Mouse (Mus musculus): Measurements from ENCODE around the gene Gm10722.
"Not testable (repeated sequence)": the region's sequence is repeated elsewhere in the genome, so short reads cannot be mapped to it uniquely, and the experiment has no call there.

Gene Gm10722

DNA sequence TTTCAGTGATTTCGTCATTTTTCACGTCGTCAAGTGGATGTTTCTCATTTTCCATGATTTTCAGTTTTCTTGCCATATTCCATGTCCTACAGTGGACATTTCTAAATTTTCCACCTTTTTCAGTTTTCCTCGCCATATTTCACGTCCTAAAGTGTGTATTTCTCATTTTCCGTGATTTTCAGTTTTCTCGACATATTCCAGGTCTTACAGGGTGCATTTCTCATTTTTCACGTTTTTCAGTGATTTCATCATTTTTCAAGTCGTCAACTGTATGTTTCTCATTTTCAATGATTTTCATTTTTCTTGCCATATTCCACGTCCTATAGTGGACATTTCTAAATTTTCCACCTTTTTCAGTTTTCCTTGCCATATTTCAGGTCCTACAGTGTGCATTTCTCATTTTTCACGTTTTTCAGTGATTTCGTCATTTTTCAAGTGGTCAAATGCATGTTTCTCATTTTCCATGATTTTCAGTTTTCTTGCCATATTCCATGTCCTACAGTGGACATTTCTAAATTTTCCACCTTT lies at the start of gene Gm10722:
TSS of gene Gm10722 (plus strand) at position 478 of the 528 bp plus-strand sequence.
- DNase-seq (ENCODE audit: low read depth, low spot score): peak; percentile 22

DNA sequence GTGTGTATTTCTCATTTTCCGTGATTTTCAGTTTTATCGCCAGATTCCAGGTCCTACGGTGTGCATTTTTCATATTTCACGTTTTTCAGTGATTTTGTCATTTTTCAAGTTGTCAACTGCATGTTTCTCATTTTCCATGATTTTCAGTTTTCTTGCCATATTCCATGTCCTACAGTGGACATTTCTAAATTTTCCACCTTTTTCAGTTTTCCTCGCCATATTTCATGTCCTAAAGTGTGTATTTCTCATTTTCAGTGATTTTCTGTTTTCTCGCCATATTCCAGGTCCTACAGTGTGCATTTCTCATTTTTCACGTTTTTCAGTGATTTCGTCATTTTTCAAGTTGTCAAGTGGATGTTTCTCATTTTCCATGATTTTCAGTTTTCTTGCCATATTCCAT lies 284 bp downstream of the Gm10722 start:
- not testable (repeated sequence) for DNase-seq (ENCODE audit: low read depth, low spot score)

DNA sequence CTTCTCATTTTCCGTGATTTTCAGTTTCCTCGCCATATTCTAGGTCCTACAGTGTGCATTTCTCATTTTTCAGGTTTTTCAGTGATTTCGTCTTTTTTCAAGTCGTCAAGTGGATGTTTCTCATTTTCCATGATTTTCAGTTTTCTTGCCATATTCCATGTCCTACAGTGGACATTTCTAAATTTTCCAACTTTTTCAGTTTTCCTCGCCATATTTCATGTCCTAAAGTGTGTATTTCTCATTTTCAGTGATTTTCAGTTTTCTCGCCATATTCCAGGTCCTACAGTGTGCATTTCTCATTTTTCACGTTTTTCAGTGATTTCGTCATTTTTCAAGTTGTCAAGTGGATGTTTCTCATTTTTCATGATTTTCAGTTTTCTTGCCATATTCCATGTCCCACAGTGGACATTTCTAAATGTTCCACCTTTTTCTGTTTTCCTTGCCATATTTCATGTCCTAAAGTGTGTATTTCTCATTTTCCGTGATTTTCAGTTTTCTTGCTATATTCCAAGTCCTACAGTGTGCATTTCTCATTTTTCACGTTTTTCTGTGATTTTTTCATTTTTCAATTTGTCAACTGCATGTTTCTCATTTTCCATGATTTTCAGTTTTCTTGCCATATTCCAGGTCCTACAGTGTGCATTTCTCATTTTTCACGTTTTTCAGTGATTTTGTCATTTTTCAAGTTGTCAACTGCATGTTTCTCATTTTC lies 1.4 kb downstream of the Gm10722 start:
- not testable (repeated sequence) for DNase-seq (ENCODE audit: low read depth, low spot score)

DNA sequence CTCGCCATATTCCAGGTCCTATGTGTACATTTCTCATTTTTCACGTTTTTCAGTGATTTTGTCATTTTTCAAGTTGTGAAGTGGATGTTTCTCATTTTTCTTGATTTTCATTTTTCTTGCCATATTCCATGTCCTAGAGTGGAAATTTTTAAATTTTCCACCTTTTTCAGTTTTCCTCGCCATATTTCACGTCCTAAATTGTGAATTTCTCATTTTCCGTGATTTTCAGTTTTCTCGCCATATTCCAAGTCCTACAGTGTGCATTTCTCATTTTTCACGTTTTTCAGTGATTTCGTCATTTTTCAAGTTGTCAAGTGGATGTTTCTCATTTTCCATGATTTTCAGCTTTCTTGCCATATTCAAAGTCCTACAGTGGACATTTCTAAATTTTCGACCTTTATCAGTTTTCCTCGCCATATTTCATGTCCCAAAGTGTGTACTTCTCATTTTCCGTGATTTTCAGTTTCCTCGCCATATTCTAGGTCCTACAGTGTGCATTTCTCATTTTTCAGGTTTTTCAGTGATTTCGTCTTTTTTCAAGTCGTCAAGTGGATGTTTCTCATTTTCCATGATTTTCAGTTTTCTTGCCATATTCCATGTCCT lies 2.2 kb downstream of the Gm10722 start, which contains the start of gene Gm11168:
TSS of gene Gm11168 (plus strand) at position 553 of the 603 bp plus-strand sequence.
- not testable (repeated sequence) for DNase-seq (ENCODE audit: low read depth, low spot score)

DNA sequence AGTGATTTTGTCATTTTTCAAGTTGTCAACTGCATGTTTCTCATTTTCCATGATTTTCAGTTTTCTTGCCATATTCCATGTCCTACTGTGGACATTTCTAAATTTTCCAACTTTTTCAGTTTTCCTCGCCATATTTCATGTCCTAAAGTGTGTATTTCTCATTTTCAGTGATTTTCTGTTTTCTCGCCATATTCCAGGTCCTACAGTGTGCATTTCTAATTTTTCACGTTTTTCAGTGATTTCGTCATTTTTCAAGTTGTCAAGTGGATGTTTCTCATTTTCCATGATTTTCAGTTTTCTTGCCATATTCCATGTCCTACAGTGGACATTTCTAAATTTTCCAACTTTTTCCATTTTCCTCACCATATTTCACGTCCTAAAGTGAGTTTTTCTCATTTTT lies 5.5 kb downstream of the Gm10722 start:
- not testable (repeated sequence) for DNase-seq (ENCODE audit: low read depth, low spot score)

DNA sequence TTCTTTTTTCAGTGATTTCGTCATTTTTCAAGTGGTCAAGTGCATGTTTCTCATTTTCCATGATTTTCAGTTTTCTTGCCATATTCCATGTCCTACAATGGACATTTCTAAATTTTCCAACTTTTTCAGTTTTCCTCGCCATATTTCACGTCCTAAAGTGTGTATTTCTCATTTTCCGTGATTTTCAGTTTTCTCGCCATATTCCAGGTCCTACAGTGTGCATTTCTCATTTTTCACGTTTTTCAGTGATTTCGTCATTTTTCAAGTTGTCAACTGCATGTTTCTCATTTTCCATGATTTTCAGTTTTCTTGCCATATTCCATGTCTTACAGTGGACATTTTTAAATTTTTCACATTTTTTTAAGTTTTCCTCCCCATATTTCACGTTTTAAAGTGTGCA lies 5.9 kb downstream of the Gm10722 start:
- DNase-seq (ENCODE audit: low read depth, low spot score): not testable (repeated sequence)

DNA sequence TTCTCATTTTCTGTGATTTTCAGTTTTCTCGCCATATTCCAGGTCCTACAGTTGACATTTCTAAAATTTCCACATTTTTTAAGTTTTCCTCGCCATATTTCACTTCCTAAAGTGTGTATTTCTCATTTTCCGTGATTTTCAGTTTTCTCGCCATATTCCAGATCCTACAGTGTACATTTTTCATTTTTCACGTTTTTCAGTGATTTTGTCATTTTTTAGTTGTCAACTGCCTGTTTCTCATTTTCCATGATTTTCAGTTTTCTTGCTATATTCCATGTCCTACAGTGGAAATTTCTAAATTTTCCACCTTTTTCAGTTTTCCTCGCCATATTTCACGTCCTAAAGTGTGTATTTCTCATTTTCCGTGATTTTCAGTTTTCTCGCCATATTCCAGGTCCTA lies 6.5 kb downstream of the Gm10722 start:
- peak; percentile 8 for DNase-seq (ENCODE audit: low read depth, low spot score)

DNA sequence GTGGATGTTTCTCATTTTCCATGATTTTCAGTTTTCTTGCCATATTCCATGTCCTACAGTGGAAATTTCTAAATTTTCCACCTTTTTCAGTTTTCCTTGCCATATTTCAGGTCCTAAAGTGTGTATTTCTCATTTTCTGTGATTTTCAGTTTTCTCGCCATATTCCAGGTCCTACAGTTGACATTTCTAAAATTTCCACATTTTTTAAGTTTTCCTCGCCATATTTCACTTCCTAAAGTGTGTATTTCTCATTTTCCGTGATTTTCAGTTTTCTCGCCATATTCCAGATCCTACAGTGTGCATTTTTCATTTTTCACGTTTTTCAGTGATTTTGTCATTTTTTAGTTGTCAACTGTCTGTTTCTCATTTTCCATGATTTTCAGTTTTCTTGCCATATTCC lies 8.6 kb downstream of the Gm10722 start:
- DNase-seq (ENCODE audit: low read depth, low spot score): not testable (repeated sequence)

DNA sequence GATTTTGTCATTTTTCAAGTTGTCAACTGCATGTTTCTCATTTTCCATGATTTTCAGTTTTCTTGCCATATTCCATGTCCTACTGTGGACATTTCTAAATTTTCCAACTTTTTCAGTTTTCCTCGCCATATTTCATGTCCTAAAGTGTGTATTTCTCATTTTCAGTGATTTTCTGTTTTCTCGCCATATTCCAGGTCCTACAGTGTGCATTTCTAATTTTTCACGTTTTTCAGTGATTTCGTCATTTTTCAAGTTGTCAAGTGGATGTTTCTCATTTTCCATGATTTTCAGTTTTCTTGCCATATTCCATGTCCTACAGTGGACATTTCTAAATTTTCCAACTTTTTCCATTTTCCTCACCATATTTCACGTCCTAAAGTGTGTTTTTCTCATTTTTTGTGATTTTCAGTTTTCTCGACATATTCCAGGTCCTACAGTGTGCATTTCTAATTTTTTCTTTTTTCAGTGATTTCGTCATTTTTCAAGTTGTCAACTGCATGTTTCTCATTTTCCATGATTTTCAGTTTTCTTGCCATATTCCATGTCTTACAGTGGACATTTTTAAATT lies 11.4 kb downstream of the Gm10722 start:
- not testable (repeated sequence) for DNase-seq (ENCODE audit: low read depth, low spot score)

DNA sequence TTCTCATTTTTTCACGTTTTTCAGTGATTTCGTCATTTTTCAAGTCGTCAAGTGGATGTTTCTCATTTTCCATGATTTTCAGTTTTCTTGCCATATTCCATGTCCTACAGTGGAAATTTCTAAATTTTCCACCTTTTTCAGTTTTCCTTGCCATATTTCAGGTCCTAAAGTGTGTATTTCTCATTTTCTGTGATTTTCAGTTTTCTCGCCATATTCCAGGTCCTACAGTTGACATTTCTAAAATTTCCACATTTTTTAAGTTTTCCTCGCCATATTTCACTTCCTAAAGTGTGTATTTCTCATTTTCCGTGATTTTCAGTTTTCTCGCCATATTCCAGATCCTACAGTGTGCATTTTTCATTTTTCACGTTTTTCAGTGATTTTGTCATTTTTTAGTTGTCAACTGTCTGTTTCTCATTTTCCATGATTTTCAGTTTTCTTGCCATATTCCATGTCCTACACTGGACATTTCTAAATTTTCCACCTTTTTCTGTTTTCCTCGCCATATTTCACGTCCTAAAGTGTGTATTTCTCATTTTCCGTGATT lies 12.1 kb downstream of the Gm10722 start, which contains the start of gene Gm10721:
TSS of gene Gm10721 (plus strand) at position 408 of the 547 bp plus-strand sequence.
- DNase-seq (ENCODE audit: low read depth, low spot score): not testable (repeated sequence)

DNA sequence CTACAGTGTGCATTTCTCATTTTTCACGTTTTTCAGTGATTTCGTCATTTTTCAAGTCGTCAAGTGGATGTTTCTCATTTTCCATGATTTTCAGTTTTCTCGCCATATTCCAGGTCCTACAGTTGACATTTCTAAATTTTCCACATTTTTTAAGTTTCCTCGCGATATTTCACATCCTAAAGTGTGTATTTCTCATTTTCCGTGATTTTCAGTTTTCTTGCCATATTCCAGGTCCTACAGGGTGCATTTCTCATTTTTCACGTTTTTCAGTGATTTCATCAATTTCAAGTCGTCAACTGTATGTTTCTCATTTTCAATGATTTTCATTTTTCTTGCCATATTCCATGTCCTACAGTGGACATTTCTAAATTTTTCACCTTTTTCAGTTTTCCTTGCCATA lies 14.6 kb downstream of the Gm10722 start, which contains the start of gene Gm10720:
TSS of gene Gm10720 (plus strand) at position 301 of the 400 bp plus-strand sequence.
- not testable (repeated sequence) for DNase-seq (ENCODE audit: low read depth, low spot score)

DNA sequence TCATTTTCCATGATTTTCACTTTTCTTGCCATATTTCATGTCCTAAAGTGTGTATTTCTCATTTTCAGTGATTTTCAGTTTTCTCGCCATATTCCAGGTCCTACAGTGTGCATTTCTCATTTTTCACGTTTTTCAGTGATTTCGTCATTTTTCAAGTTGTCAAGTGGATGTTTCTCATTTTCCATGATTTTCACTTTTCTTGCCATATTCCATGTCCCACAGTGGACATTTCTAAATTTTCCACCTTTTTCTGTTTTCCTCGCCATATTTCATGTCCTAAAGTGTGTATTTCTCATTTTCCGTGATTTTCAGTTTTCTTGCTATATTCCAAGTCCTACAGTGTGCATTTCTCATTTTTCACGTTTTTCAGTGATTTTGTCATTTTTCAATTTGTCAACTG lies 15.2 kb downstream of the Gm10722 start:
- DNase-seq (ENCODE audit: low read depth, low spot score): not testable (repeated sequence)

DNA sequence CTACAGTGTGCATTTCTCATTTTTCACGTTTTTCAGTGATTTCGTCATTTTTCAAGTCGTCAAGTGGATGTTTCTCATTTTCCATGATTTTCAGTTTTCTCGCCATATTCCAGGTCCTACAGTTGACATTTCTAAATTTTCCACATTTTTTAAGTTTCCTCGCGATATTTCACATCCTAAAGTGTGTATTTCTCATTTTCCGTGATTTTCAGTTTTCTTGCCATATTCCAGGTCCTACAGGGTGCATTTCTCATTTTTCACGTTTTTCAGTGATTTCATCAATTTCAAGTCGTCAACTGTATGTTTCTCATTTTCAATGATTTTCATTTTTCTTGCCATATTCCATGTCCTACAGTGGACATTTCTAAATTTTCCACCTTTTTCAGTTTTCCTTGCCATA lies 16.4 kb downstream of the Gm10722 start, which contains the start of gene Gm10719:
TSS of gene Gm10719 (plus strand) at position 301 of the 400 bp plus-strand sequence.
- DNase-seq (ENCODE audit: low read depth, low spot score): not testable (repeated sequence)

DNA sequence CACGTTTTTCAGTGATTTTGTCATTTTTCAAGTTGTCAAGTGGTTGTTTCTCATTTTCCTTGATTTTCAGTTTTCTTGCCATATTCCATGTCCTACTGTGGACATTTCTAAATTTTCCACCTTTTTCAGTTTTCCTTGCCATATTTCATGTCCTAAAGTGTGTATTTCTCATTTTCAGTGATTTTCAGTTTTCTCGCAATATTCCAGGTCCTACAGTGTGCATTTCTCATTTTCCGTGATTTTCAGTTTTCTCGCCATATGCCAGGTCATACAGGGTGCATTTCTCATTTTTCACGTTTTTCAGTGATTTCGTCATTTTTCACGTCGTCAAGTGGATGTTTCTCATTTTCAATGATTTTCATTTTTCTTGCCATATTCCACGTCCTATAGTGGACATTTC lies 18.2 kb downstream of the Gm10722 start:
- not testable (repeated sequence) for DNase-seq (ENCODE audit: low read depth, low spot score)

DNA sequence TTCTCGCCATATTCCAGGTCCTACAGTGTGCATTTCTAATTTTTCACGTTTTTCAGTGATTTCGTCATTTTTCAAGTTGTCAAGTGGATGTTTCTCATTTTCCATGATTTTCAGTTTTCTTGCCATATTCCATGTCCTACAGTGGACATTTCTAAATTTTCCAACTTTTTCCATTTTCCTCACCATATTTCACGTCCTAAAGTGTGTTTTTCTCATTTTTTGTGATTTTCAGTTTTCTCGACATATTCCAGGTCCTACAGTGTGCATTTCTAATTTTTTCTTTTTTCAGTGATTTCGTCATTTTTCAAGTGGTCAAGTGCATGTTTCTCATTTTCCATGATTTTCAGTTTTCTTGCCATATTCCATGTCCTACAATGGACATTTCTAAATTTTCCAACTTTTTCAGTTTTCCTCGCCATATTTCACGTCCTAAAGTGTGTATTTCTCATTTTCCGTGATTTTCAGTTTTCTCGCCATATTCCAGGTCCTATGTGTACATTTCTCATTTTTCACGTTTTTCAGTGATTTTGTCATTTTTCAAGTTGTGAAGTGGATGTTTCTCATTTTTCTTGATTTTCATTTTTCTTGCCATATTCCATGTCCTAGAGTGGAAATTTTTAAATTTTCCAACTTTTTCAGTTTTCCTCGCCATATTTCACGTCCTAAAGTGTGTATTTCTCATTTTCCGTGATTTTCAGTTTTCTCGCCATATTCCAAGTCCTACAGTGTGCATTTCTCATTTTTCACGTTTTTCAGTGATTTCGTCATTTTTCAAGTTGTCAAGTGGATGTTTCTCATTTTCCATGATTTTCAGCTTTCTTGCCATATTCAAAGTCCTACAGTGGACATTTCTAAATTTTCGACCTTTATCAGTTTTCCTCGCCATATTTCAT lies 19.4 kb downstream of the Gm10722 start:
- not testable (repeated sequence) for DNase-seq (ENCODE audit: low read depth, low spot score)

DNA sequence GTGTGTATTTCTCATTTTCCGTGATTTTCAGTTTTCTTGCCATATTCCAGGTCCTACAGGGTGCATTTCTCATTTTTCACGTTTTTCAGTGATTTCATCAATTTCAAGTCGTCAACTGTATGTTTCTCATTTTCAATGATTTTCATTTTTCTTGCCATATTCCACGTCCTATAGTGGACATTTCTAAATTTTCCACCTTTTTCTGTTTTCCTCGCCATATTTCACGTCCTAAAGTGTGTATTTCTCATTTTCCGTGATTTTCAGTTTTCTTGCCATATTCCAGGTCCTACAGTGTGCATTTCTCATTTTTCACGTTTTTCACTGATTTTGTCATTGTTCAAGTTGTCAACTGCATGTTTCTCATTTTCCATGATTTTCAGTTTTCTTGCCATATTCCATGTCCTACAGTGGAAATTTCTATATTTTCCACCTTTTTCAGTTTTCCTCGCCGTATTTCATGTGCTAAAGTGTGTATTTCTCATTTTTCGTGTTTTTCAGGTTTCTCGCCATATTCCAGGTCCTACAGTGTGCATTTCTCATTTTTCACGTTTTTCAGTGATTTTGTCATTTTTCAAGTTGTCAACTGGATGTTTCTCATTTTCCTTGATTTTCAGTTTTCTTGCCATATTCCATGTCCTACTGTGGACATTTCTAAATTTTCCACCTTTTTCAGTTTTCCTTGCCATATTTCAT lies 21.7 kb downstream of the Gm10722 start:
- DNase-seq (ENCODE audit: low read depth, low spot score): peak; percentile 2

DNA sequence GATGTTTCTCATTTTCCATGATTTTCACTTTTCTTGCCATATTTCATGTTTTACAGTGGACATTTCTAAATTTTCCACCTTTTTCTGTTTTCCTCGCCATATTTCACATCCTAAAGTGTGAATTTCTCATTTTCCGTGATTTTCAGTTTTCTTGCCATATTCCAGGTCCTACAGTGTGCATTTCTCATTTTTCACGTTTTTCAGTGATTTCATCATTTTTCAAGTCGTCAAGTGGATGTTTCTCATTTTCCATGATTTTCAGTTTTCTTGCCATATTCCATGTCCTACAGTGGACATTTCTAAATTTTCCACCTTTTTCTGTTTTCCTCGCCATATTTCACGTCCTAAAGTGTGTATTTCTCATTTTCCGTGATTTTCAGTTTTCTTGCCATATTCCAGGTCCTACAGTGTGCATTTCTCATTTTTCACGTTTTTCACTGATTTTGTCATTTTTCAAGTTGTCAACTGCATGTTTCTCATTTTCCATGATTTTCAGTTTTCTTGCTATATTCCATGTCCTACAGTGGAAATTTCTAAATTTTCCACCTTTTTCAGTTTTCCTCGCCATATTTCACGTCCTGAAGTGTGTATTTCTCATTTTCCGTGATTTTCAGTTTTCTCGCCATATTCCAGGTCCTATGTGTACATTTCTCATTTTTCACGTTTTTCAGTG lies 22.7 kb downstream of the Gm10722 start, which contains the start of gene Gm10718:
TSS of gene Gm10718 (plus strand) at position 236 of the 673 bp plus-strand sequence.
- DNase-seq (ENCODE audit: low read depth, low spot score): not testable (repeated sequence)

DNA sequence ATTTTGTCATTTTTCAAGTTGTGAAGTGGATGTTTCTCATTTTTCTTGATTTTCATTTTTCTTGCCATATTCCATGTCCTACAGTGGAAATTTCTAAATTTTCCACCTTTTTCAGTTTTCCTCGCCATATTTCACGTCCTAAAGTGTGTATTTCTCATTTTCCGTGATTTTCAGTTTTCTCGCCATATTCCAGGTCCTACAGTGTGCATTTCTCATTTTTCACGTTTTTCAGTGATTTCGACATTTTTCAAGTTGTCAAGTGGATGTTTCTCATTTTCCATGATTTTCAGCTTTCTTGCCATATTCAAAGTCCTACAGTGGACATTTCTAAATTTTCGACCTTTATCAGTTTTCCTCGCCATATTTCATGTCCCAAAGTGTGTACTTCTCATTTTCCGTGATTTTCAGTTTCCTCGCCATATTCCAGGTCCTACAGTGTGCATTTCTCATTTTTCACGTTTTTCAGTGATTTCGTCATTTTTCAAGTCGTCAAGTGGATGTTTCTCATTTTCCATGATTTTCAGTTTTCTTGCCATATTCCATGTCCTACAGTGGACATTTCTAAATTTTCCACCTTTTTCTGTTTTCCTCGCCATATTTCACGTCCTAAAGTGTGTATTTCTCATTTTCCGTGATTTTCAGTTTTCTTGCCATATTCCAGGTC lies 23.4 kb downstream of the Gm10722 start:
- DNase-seq (ENCODE audit: low read depth, low spot score): not testable (repeated sequence)

DNA sequence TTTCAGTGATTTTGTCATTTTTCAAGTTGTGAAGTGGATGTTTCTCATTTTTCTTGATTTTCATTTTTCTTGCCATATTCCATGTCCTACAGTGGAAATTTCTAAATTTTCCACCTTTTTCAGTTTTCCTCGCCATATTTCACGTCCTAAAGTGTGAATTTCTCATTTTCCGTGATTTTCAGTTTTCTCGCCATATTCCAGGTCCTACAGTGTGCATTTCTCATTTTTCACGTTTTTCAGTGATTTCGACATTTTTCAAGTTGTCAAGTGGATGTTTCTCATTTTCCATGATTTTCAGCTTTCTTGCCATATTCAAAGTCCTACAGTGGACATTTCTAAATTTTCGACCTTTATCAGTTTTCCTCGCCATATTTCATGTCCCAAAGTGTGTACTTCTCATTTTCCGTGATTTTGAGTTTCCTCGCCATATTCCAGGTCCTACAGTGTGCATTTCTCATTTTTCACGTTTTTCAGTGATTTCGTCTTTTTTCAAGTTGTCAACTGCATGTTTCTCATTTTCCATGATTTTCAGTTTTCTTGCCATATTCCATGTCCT lies 24.3 kb downstream of the Gm10722 start, which contains the start of gene Gm10717:
TSS of gene Gm10717 (plus strand) at position 506 of the 556 bp plus-strand sequence.
- not testable (repeated sequence) for DNase-seq (ENCODE audit: low read depth, low spot score)

All from retina, adult 2 months (tissue).